Comparison of ENCODE assay signal across 13 mouse cellular contexts in genomic region chr9:110945926-110946325, GRCm38 (mm10). TPM values are rescaled to one million over a fixed set of nuclear protein-coding genes. Genes with fewer than 3 reads are reported as not detected.
A peak's percentile ranks its signal among the peaks of the same experiment; 100 is the strongest.
DNase-seq lines count a peak whose midpoint lies in the region; ATAC-seq and TF ChIP-seq lines count a peak whose summit lies in the region.
"Had no signal": no experiment of that assay in that cellular context is flagged by ENCODE, and none has a peak within 500 bp of the region (broad histone marks: within the 10 kb centered on the region; RNA-seq: fewer than 3 reads in every experiment).

Gene Tdgf1, minus strand, starts transcription at chr9:110946158.

- H3K27ac ChIP-seq in heart, embryonic 11.5 days (ENCODE audit: low read depth, low read length) = no peak within 1 kb of the TSS
- H3K27ac ChIP-seq in ES-Bruce4 (ENCODE audit: insufficient read depth, low read length) = peak within 1 kb of the TSS; percentile 97
- no peak within 1 kb of the TSS for H3K27ac ChIP-seq in forebrain, embryonic 11.5 days (ENCODE audit: low read depth, low read length)
- H3K27ac ChIP-seq in limb, embryonic 10.5 days = no peak within 1 kb of the TSS

- 14% methylated on average over 11 of the region's 11 CpGs for WGBS in heart, embryonic 11.5 days (ENCODE audit: insufficient replicate concordance)
- 7% methylated on average over 11 of the region's 11 CpGs for WGBS in forebrain, embryonic 11.5 days
- 4% methylated on average over 11 of the region's 11 CpGs for WGBS in limb, embryonic 10.5 days

- no peak for ATAC-seq in heart, embryonic 11.5 days (replicated peaks; ENCODE audit: insufficient number of reproducible peaks, low FRiP score, low TSS enrichment)
- ATAC-seq in forebrain, embryonic 11.5 days (replicated peaks; ENCODE audit: low FRiP score) = no peak

- no peak for DNase-seq in heart, postnatal 36 days
- no peak for DNase-seq in forebrain, embryonic 11.5 days (ENCODE audit: low spot score)
- DNase-seq in limb, embryonic 10.5 days (ENCODE audit: low spot score) = no peak
- DNase-seq in left cerebral cortex, postnatal 36 days (ENCODE audit: low spot score in 2 of 2) = no peak
- DNase-seq in thymus, postnatal 10 days (ENCODE audit: low spot score in 2 of 2) = no peak
- DNase-seq in liver = no peak
- DNase-seq: B cell, adult 2 months; kidney, adult 18-20 months; lung, embryonic 14.5 days had no signal

- TF ChIP-seq CTCF in ES-Bruce4 (IDR thresholded peaks at IDR 0.05; ENCODE audit: low read depth, low read length) = no peak

- peaks cover 13% of the 10 kb centered on the region for H3K27me3 ChIP-seq in heart, embryonic 11.5 days (ENCODE audit: control insufficient read depth, insufficient read depth, low read length)
- H3K27me3 ChIP-seq in ES-Bruce4 (ENCODE audit: control insufficient read depth, insufficient read depth, low read length, poor library complexity, severe bottlenecking) = no peaks in the 10 kb centered on the region
- H3K27me3 ChIP-seq in forebrain, embryonic 11.5 days (ENCODE audit: control insufficient read depth, insufficient read depth, low read length) = peaks cover 24% of the 10 kb centered on the region
- H3K27me3 ChIP-seq in limb, embryonic 10.5 days (ENCODE audit: low read depth, poor library complexity, severe bottlenecking) = peaks cover 64% of the 10 kb centered on the region

- peak within 1 kb of the TSS; percentile 38 for H3K4me2 ChIP-seq in heart, embryonic 11.5 days
- H3K4me2 ChIP-seq in forebrain, embryonic 11.5 days (ENCODE audit: low read depth, low read length, severe bottlenecking) = peak within 1 kb of the TSS; percentile 34
- H3K4me2 ChIP-seq: lung, embryonic 14.5 days had no signal

- peak; percentile 61 for TF ChIP-seq POLR2A in ES-Bruce4 (IDR thresholded peaks at IDR 0.05; ENCODE audit: insufficient read depth, low read length)

- intact Hi-C loops in heart, postnatal 36 days (cut with DNase I) = no loop called here
- intact Hi-C loops in left cerebral cortex, postnatal 36 days (cut with DNase I) = no loop called here

- peaks cover 19% of the 10 kb centered on the region for H3K4me1 ChIP-seq in heart, embryonic 11.5 days (ENCODE audit: control insufficient read depth, insufficient read depth, low read length)
- H3K4me1 ChIP-seq in ES-Bruce4 (ENCODE audit: control insufficient read depth, insufficient read depth, low read length) = peaks cover 2% of the 10 kb centered on the region
- H3K4me1 ChIP-seq in forebrain, embryonic 11.5 days (replicated peaks; ENCODE audit: control insufficient read depth, insufficient read depth, low read length) = peaks cover 12% of the 10 kb centered on the region
- H3K4me1 ChIP-seq in limb, embryonic 10.5 days = peaks cover 16% of the 10 kb centered on the region

- no peaks in the 10 kb centered on the region for H3K36me3 ChIP-seq in heart, embryonic 11.5 days (ENCODE audit: control insufficient read depth, insufficient read depth, low read length)
- H3K36me3 ChIP-seq in ES-Bruce4 (ENCODE audit: control insufficient read depth, insufficient read depth, low read length, poor library complexity, severe bottlenecking) = peaks cover 25% of the 10 kb centered on the region
- no peaks in the 10 kb centered on the region for H3K36me3 ChIP-seq in forebrain, embryonic 11.5 days (ENCODE audit: control insufficient read depth, insufficient read depth, low read length)
- H3K36me3 ChIP-seq in limb, embryonic 10.5 days = no peaks in the 10 kb centered on the region

- no peak within 1 kb of the TSS for H3K9ac ChIP-seq in heart, embryonic 11.5 days (ENCODE audit: low read depth, low read length)
- H3K9ac ChIP-seq in ES-Bruce4 (ENCODE audit: low read depth, poor library complexity, severe bottlenecking) = peak within 1 kb of the TSS; percentile 76
- H3K9ac ChIP-seq in forebrain, embryonic 11.5 days (ENCODE audit: low read length) = no peak within 1 kb of the TSS; the same call in 1 of the 2 replicates
- H3K9ac ChIP-seq: lung, embryonic 14.5 days had no signal

- peak; percentile 86 for TF ChIP-seq EP300 in ES-Bruce4 (IDR thresholded peaks at IDR 0.05; ENCODE audit: insufficient read depth, low read depth, low read length)

- no peaks in the 10 kb centered on the region for H3K9me3 ChIP-seq in heart, embryonic 11.5 days (replicated peaks; ENCODE audit: control insufficient read depth, low read length)
- no peaks in the 10 kb centered on the region for H3K9me3 ChIP-seq in ES-Bruce4 (replicated peaks; ENCODE audit: control insufficient read depth, insufficient read depth, low read length, poor library complexity, severe bottlenecking)
- no peaks in the 10 kb centered on the region for H3K9me3 ChIP-seq in forebrain, embryonic 11.5 days (ENCODE audit: control insufficient read depth, low read length)
- no peaks in the 10 kb centered on the region for H3K9me3 ChIP-seq in limb, embryonic 10.5 days (replicated peaks)

- H3K4me3 ChIP-seq in heart, embryonic 11.5 days (ENCODE audit: low read depth, low read length) = no peak within 1 kb of the TSS
- H3K4me3 ChIP-seq in ES-Bruce4 (ENCODE audit: low read depth, low read length) = peak within 1 kb of the TSS; percentile 87
- H3K4me3 ChIP-seq in forebrain, embryonic 11.5 days (ENCODE audit: low read depth, low read length) = no peak within 1 kb of the TSS
- peak within 1 kb of the TSS; percentile 20 for H3K4me3 ChIP-seq in limb, embryonic 10.5 days

RNA-seq across cellular contexts. Expression of gene Tdgf1, which starts in this region (rescaled TPM):
- polyA plus RNA-seq in heart, embryonic 11.5 days (2014; fragmentation: Nextera tagmentation; extraction: Ambion mirVana) = not detected in 2 replicates
- total RNA-seq in heart, postnatal 36 days (2021) = not detected
- polyA plus RNA-seq in ES-Bruce4 (2011; ENCODE audit: insufficient read depth, insufficient read length, low read depth, missing spikeins) = 462 and 483 TPM in 2 replicates
- polyA plus RNA-seq in forebrain, embryonic 11.5 days (2014; fragmentation: Nextera tagmentation; extraction: Ambion mirVana) = not detected in 2 replicates
- polyA plus RNA-seq in limb, embryonic 10.5 days (2016; fragmentation: Nextera tagmentation; extraction: Ambion mirVana) = not detected in 2 replicates
- under 1 TPM; 0.15 to 0.48 TPM for total RNA-seq in left cerebral cortex, postnatal 36 days (2021)
- total RNA-seq: granulocyte monocyte progenitor cell, adult 5-6 weeks; monocyte, adult 5-6 weeks had no signal
- polyA plus RNA-seq: lung, embryonic 14.5 days had no signal

Comparison
In these comparisons a context has a peak if more than half of its experiments do, and no peak if none do; other contexts are left out.
1. RNA of gene Tdgf1 (polyA plus RNA-seq): 462 to 483 TPM in ES-Bruce4; not detected in forebrain, embryonic 11.5 days, not detected in heart, embryonic 11.5 days and not detected in limb, embryonic 10.5 days; every median in the first group is over 100 times any median in the second.
2. H3K4me3 ChIP-seq: peak in ES-Bruce4 (single experiment) and limb, embryonic 10.5 days (single experiment); none in heart, embryonic 11.5 days (single experiment) and forebrain, embryonic 11.5 days (single experiment).